ENCODE assay signal across 16 mouse cellular contexts in the genomic region with DNA sequence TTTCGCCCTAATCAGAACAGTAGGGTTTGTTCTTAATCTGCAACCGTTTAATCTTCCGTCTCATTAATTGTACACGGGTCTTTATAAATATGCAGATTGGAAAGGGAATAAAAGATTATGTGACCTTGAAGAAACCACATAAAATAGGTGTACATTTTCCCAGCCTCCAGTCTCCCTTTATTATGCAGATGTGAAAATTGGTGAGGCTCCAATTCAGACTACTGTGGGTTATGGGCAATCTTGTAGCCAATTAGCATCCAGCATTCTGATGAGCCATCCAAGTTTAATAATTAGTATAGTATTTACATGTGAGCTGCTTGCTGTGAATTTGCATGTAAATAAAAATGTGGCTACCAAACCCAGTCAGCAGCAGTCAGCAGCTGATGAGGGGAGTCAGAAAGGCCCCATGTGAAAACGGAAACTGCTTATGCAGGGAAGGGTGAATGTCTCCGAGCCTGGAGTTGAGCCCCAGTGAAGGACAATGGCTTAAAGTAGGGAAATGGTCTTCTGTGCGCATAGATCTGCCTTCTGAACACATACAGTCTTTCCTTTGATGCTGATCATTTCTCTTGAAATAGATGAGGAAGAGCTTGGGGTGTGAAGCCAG.
A peak's percentile ranks its signal among the peaks of the same experiment; 100 is the strongest.
DNase-seq lines count a peak whose midpoint lies in the region; ATAC-seq and TF ChIP-seq lines count a peak whose summit lies in the region.
"Had no signal": no experiment of that assay in that cellular context is flagged by ENCODE, and none has a peak within 500 bp of the region (broad histone marks: within the 10 kb centered on the region; RNA-seq: fewer than 3 reads in every experiment).

No protein-coding gene starts in this region.

- no peak for TF ChIP-seq POLR2A in cerebellum, adult 2 months (IDR thresholded peaks at IDR 0.05; ENCODE audit: borderline replicate concordance, insufficient read depth, low read length)

- no peak overlapping the region for H3K9ac ChIP-seq in hindbrain, postnatal 0 days (replicated peaks; ENCODE audit: low read length)
- no peak overlapping the region for H3K9ac ChIP-seq in hindbrain, embryonic 11.5 days (ENCODE audit: low read depth, low read length)
- H3K9ac ChIP-seq in neural tube, embryonic 12.5 days, result no peak overlapping the region
- H3K9ac ChIP-seq: liver, embryonic 13.5 days; lung, embryonic 15.5 days had no signal

- no peak overlapping the region for H3K4me2 ChIP-seq in hindbrain, postnatal 0 days (ENCODE audit: low read depth, low read length)
- H3K4me2 ChIP-seq in hindbrain, embryonic 11.5 days (replicated peaks; ENCODE audit: low read depth, low read length), result no peak overlapping the region
- H3K4me2 ChIP-seq in neural tube, embryonic 12.5 days (replicated peaks), result no peak overlapping the region
- H3K4me2 ChIP-seq: liver, embryonic 13.5 days; lung, embryonic 15.5 days had no signal

- no peak overlapping the region for H3K4me3 ChIP-seq in hindbrain, embryonic 10.5 days
- H3K4me3 ChIP-seq in hindbrain, postnatal 0 days (ENCODE audit: low read length), result no peak overlapping the region
- H3K4me3 ChIP-seq in forebrain, embryonic 10.5 days, result no peak overlapping the region
- H3K4me3 ChIP-seq in hindbrain, embryonic 11.5 days (ENCODE audit: low read depth, low read length), result no peak overlapping the region
- no peak overlapping the region for H3K4me3 ChIP-seq in neural tube, embryonic 12.5 days
- H3K4me3 ChIP-seq in cerebellum, adult 2 months (replicated peaks; ENCODE audit: insufficient read depth, low read depth, low read length), result no peak overlapping the region
- H3K4me3 ChIP-seq: heart, adult 2 months; layer of hippocampus, adult 2 months; liver, embryonic 13.5 days; lung, embryonic 15.5 days had no signal

- peaks cover 36% of the 10 kb centered on the region for H3K4me1 ChIP-seq in hindbrain, embryonic 10.5 days (replicated peaks)
- H3K4me1 ChIP-seq in hindbrain, postnatal 0 days (ENCODE audit: insufficient read depth, low read length), result 0 out of 2 replicates have a peak, but pooled peaks cover 4% of the 10 kb centered on the region
- peaks cover 30% of the 10 kb centered on the region for H3K4me1 ChIP-seq in forebrain, embryonic 10.5 days
- peaks cover 4% of the 10 kb centered on the region; the same call in 1 of the 2 replicates for H3K4me1 ChIP-seq in hindbrain, embryonic 11.5 days (replicated peaks; ENCODE audit: control insufficient read depth, insufficient read depth, low read length)
- H3K4me1 ChIP-seq in neural tube, embryonic 12.5 days, result peaks cover 12% of the 10 kb centered on the region
- H3K4me1 ChIP-seq in cerebellum, adult 2 months (ENCODE audit: control insufficient read depth, insufficient read depth, low read length), result peaks cover 3% of the 10 kb centered on the region; the same call in 1 of the 2 replicates

- TF ChIP-seq CTCF in hindbrain, postnatal 0 days (IDR thresholded peaks at IDR 0.05; ENCODE audit: low read depth), result no peak
- TF ChIP-seq CTCF in cerebellum, adult 2 months (IDR thresholded peaks at IDR 0.05; ENCODE audit: borderline replicate concordance, insufficient read depth, low read depth, low read length), result no peak

- 73% methylated on average over 7 of the region's 7 CpGs for WGBS in hindbrain, embryonic 10.5 days
- WGBS in hindbrain, postnatal 0 days, result 26% methylated on average over 7 of the region's 7 CpGs
- 76% methylated on average over 7 of the region's 7 CpGs for WGBS in forebrain, embryonic 10.5 days
- WGBS in hindbrain, embryonic 11.5 days, result 62% methylated on average over 7 of the region's 7 CpGs
- WGBS in neural tube, embryonic 12.5 days, result 47% methylated on average over 7 of the region's 7 CpGs
- 83% methylated on average over 7 of the region's 7 CpGs for WGBS in cerebellum, adult 2 months

- peaks cover 8% of the 10 kb centered on the region for H3K27me3 ChIP-seq in hindbrain, embryonic 10.5 days (ENCODE audit: insufficient read depth, poor library complexity, severe bottlenecking)
- no peaks in the 10 kb centered on the region for H3K27me3 ChIP-seq in hindbrain, postnatal 0 days (ENCODE audit: insufficient read depth, low read length)
- H3K27me3 ChIP-seq in forebrain, embryonic 10.5 days (ENCODE audit: poor library complexity, severe bottlenecking), result peaks cover 30% of the 10 kb centered on the region
- H3K27me3 ChIP-seq in hindbrain, embryonic 11.5 days (ENCODE audit: control insufficient read depth, insufficient read depth, low read length), result no peaks in the 10 kb centered on the region
- H3K27me3 ChIP-seq in neural tube, embryonic 12.5 days (replicated peaks), result no peaks in the 10 kb centered on the region
- H3K27me3 ChIP-seq in cerebellum, adult 2 months (ENCODE audit: control insufficient read depth, insufficient read depth, low read length), result no peaks in the 10 kb centered on the region
- H3K27me3 ChIP-seq: liver, embryonic 13.5 days; lung, embryonic 15.5 days had no signal

- H3K36me3 ChIP-seq in hindbrain, embryonic 10.5 days, result no peaks in the 10 kb centered on the region
- no peaks in the 10 kb centered on the region for H3K36me3 ChIP-seq in hindbrain, postnatal 0 days (ENCODE audit: insufficient read depth, low read length)
- H3K36me3 ChIP-seq in forebrain, embryonic 10.5 days (replicated peaks), result no peaks in the 10 kb centered on the region
- no peaks in the 10 kb centered on the region for H3K36me3 ChIP-seq in hindbrain, embryonic 11.5 days (ENCODE audit: control insufficient read depth, insufficient read depth, low read length)
- H3K36me3 ChIP-seq in neural tube, embryonic 12.5 days, result no peaks in the 10 kb centered on the region
- H3K36me3 ChIP-seq: liver, embryonic 13.5 days; lung, embryonic 15.5 days had no signal

- ATAC-seq in hindbrain, postnatal 0 days, result no peak
- ATAC-seq in hindbrain, embryonic 11.5 days (ENCODE audit: low FRiP score), result peak; percentile 75
- ATAC-seq in neural tube, embryonic 12.5 days (ENCODE audit: low FRiP score, low read depth), result peak; percentile 72

- H3K27ac ChIP-seq in hindbrain, embryonic 10.5 days, result 0 out of 2 replicates have a peak overlapping the region, but pooled peaks have one; percentile 35
- H3K27ac ChIP-seq in hindbrain, postnatal 0 days, result no peak overlapping the region
- H3K27ac ChIP-seq in forebrain, embryonic 10.5 days, result peak overlapping the region; percentile 48; the same call in 1 of the 2 replicates
- H3K27ac ChIP-seq in hindbrain, embryonic 11.5 days (ENCODE audit: low read depth, low read length), result 0 out of 2 replicates have a peak overlapping the region, but pooled peaks have one; percentile 18
- no peak overlapping the region for H3K27ac ChIP-seq in neural tube, embryonic 12.5 days
- H3K27ac ChIP-seq in cerebellum, adult 2 months (ENCODE audit: insufficient read depth, low read length), result no peak overlapping the region
- H3K27ac ChIP-seq: heart, adult 2 months; kidney, postnatal 0 days; layer of hippocampus, adult 2 months; liver, embryonic 13.5 days; lung, embryonic 15.5 days; stomach, postnatal 0 days had no signal

- no peak for DNase-seq in hindbrain, embryonic 10.5 days (ENCODE audit: low spot score)
- no peak for DNase-seq in hindbrain, postnatal 0 days (ENCODE audit: low spot score)
- no peak for DNase-seq in forebrain, embryonic 10.5 days (ENCODE audit: extremely low spot score, low spot score)
- DNase-seq in hindbrain, embryonic 11.5 days (ENCODE audit: low spot score), result no peak
- no peak for DNase-seq in spleen, postnatal 4 days (ENCODE audit: low spot score in 2 of 2)
- no peak for DNase-seq in heart, adult 8-10 months (ENCODE audit: low spot score)
- no peak for DNase-seq in cerebellum, adult 2 months
- DNase-seq: cerebellum, postnatal 36 days; gastrocnemius, postnatal 14 days; heart, adult 2 months; liver, embryonic 13.5 days had no signal

- no peaks in the 10 kb centered on the region for H3K9me3 ChIP-seq in hindbrain, embryonic 10.5 days
- H3K9me3 ChIP-seq in hindbrain, postnatal 0 days (ENCODE audit: low read length), result no peaks in the 10 kb centered on the region
- no peaks in the 10 kb centered on the region for H3K9me3 ChIP-seq in forebrain, embryonic 10.5 days
- H3K9me3 ChIP-seq in hindbrain, embryonic 11.5 days (ENCODE audit: control insufficient read depth, low read length), result no peaks in the 10 kb centered on the region
- no peaks in the 10 kb centered on the region for H3K9me3 ChIP-seq in neural tube, embryonic 12.5 days
- H3K9me3 ChIP-seq: liver, embryonic 13.5 days; lung, embryonic 15.5 days had no signal

Comparison
In these comparisons a context has a peak if more than half of its experiments do, and no peak if none do; other contexts are left out.
1. H3K27ac ChIP-seq: peak in hindbrain, embryonic 10.5 days (single experiment), forebrain, embryonic 10.5 days (single experiment) and hindbrain, embryonic 11.5 days (single experiment); none in hindbrain, postnatal 0 days (single experiment), neural tube, embryonic 12.5 days (single experiment) and cerebellum, adult 2 months (single experiment).